Mouse (Mus musculus) kidney, embryonic 16.5 days (tissue): Measurements from ENCODE around the gene Cd72. TPM values are rescaled to one million over a fixed set of nuclear protein-coding genes. Genes with fewer than 3 reads are reported as not detected.

Source experiments
- ATAC-seq: fragments of 200-750 bp; cut with Nextera tagmentation; 2 replicates; pipeline ENCODE4 v1.8.0; 2017; ENCODE audit warnings: moderate TSS enrichment; ENCODE audit not compliant: low FRiP score, low TSS enrichment
- H3K27ac ChIP-seq: fragments of 300-500 bp; sonication (generic); 2 replicates; pipeline ENCODE4 v1.5.1; 2014; ENCODE audit warnings: low read length
- H3K27me3 ChIP-seq: fragments of 300-500 bp; sonication (generic); 2 replicates; pipeline ENCODE4 v1.6.1; 2014; ENCODE audit warnings: low read length, control low read depth, mixed read lengths; ENCODE audit not compliant: insufficient read depth
- H3K36me3 ChIP-seq: fragments of 300-500 bp; sonication (generic); 2 replicates; pipeline ENCODE4 v1.6.1; 2014; ENCODE audit warnings: low read length, control low read depth, mixed read lengths; ENCODE audit not compliant: insufficient read depth
- H3K4me1 ChIP-seq: fragments of 300-500 bp; sonication (generic); 2 replicates; pipeline ENCODE4 v1.6.1; 2014; ENCODE audit warnings: low read length, control low read depth, mixed read lengths; ENCODE audit not compliant: insufficient read depth
- H3K4me2 ChIP-seq: fragments of 300-500 bp; sonication (generic); replicated peaks from 2 replicates; pipeline ENCODE4 v1.6.1; 2014; ENCODE audit warnings: low read depth, low read length
- H3K4me3 ChIP-seq: fragments of 300-500 bp; sonication (generic); 2 replicates; pipeline ENCODE4 v1.5.1; 2014; ENCODE audit warnings: mild to moderate bottlenecking, low read length
- H3K9ac ChIP-seq: fragments of 300-500 bp; sonication (generic); replicated peaks from 2 replicates; pipeline ENCODE4 v1.6.1; 2014; ENCODE audit warnings: low read length
- H3K9me3 ChIP-seq: fragments of 300-500 bp; sonication (generic); 2 replicates; pipeline ENCODE4 v1.6.1; 2016; ENCODE audit warnings: low read length, control low read depth
- WGBS: fragments of 180-500 bp; shearing (Covaris S2); extraction: QIAGEN DNeasy Blood & Tissue Kit; methylation state at CpG from one replicate; pipeline ENCODE4 v1.1.7; 2014; 5-methylcytosine and 5-hydroxymethylcytosine counted together
- polyA plus RNA-seq: library from polyadenylated mRNA; unstranded; fragments of >200 nt; fragmentation: Nextera tagmentation; extraction: Ambion mirVana; gene quantifications from 2 replicates; pipeline ENCODE4 v1.2.1, GENCODE M21; 2015

Gene Cd72
- polyA plus RNA-seq, 1 experiment from 2014 or later = 4.1 TPM

DNA sequence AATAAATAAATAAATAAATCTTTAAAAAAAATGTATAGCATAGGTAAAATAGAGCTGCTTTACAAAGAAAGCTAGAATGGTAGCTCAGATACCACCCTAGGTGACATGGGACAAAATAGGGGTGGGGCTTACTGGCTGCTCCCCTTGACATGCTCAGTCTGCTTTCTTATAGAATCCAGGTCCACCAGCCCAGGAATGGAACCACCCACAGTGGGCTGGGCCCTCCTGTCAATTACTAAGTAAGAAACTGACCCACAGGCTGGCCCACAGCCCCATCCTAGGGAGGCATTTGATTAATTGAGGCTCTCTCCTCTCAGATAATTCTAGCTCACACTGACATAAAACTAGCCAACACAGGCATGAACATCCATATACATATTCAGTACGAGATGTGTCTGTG lies 21.6 kb downstream of the Cd72 start:
- peaks cover 11% of the 10 kb centered on the region for H3K4me1 ChIP-seq
- H3K9me3 ChIP-seq = no peaks in the 10 kb centered on the region
- H3K27ac ChIP-seq = no peak overlapping the region
- H3K4me3 ChIP-seq = no peak overlapping the region
- H3K9ac ChIP-seq = no peak overlapping the region
- no peak overlapping the region for H3K4me2 ChIP-seq
- WGBS = 79% methylated on average over 1 of the region's 1 CpGs
- ATAC-seq = no peak
- H3K27me3 ChIP-seq = no peaks in the 10 kb centered on the region
- no peaks in the 10 kb centered on the region for H3K36me3 ChIP-seq

DNA sequence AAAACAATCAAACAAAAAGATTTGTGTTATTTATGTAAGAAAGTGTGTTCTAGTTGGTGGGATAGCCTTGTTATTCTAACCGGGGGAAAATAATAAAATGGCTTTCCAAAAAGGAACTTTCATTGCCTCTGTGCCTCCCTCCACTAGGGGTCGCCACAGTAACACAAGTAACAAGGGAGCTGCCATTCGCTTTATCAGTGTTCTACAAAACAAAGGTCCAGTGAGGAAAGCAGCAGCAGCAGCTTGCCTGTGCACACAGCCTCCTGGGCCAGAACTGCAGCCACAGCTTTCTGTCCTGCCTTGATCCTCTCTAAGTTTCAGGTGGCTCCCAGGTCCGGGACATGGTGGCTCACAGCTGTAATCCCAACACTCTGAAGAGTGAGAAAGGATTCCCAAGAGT lies 22.7 kb downstream of the Cd72 start:
- 6% methylated on average over 4 of the region's 4 CpGs for WGBS
- Histone ChIP-seq H3K36me3 (0 out of 2 replicates have a peak, but pooled peaks cover 2% of the 10 kb centered on the region), H3K9ac (peak overlapping the region; percentile 55; the same call in 1 of the 2 replicates), H3K4me2 (0 out of 2 replicates have a peak overlapping the region, but pooled peaks have one; percentile 15), H3K27ac (0 out of 2 replicates have a peak overlapping the region, but pooled peaks have one; percentile 50), H3K4me3 (no peak overlapping the region), H3K27me3 (peaks cover 9% of the 10 kb centered on the region), H3K9me3 (no peaks in the 10 kb centered on the region), H3K4me1 (peaks cover 11% of the 10 kb centered on the region)
- peak; percentile 43; the same call in 1 of the 2 replicates for ATAC-seq

DNA sequence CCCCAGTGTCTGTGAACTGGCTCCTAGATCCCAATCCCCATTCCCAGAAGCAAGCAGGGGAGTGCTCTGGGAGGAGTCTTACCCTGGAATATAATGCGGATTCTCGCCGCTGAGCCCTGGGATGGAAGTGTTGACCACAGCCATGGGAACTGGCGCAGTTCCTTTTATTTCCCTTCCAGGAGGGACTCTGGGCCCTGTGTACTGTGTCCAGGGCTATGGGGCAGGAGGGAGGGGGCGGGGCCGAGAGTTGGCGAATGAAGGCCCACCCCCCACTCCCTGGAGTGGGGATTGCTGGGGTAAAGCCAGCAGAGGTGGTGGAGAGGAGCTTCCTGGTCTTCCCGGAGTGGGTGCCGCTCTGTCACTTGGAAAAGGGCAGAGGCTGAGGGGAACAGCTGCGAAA lies 25.5 kb downstream of the Cd72 start, which contains the start of gene Fam166b:
TSS of gene Fam166b (minus strand) at position 189 of the 400 bp plus-strand sequence.
- Histone ChIP-seq H3K9me3 (no peaks in the 10 kb centered on the region), H3K27me3 (peaks cover 22% of the 10 kb centered on the region), H3K4me3 (peak within 1 kb of the TSS; percentile 16), H3K4me1 (peaks cover 16% of the 10 kb centered on the region), H3K27ac (peak within 1 kb of the TSS; percentile 2; the same call in 1 of the 2 replicates), H3K9ac (peak within 1 kb of the TSS; percentile 50), H3K4me2 (peak within 1 kb of the TSS; percentile 40), H3K36me3 (peaks cover 28% of the 10 kb centered on the region)
- 7% methylated on average over 10 of the region's 10 CpGs for WGBS
- ATAC-seq = peak; percentile 50

GRCm38 (mm10) chr4:43428180-43428861 lies 26.1 kb downstream of the Cd72 start:
- Histone ChIP-seq H3K4me2 (peak overlapping the region; percentile 40), H3K36me3 (peaks cover 34% of the 10 kb centered on the region), H3K27ac (no peak overlapping the region), H3K9ac (peak overlapping the region; percentile 50; the same call in 1 of the 2 replicates), H3K9me3 (no peaks in the 10 kb centered on the region), H3K27me3 (peaks cover 22% of the 10 kb centered on the region), H3K4me3 (no peak overlapping the region; the same call in 1 of the 2 replicates), H3K4me1 (peaks cover 16% of the 10 kb centered on the region)
- 33% methylated on average over 16 of the region's 16 CpGs for WGBS
- ATAC-seq = peak; percentile 42

DNA sequence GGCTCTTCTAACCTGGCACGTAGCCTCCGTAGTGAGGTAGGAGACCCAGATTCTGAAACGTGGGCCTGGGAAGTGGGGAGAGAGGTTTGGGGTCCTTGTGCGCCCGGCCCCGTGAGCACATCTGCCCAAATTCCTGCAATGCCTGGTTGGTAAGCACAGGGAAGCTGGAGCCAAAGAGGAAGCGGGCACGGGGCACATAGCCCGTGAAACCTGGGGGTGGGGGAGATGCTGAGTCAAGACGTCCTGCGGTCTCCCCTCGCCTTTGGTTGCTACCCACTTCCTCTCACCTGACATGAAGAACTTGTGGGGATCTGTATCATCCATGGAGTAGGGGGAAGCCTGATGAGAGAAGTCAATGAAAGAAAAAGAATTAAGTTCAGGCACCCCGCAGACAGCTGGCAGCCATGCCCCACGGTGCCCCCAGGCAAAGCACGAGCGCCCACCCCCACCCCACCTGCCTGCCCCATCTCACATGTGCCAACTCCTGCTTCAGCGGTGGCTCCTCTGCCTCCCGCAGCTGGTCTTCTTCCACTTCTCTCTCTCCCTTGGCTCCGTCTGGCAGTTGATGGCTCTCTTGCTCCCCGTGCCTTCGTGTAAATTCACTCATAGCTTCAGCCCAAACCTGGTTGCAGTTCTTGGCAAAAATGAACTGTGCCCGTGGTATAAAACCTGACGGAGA lies 26.8 kb downstream of the Cd72 start:
- no peaks in the 10 kb centered on the region for H3K9me3 ChIP-seq
- 30% methylated on average over 23 of the region's 23 CpGs for WGBS
- H3K9ac ChIP-seq = no peak overlapping the region
- H3K4me3 ChIP-seq = no peak overlapping the region
- H3K27ac ChIP-seq = no peak overlapping the region
- H3K27me3 ChIP-seq = peaks cover 22% of the 10 kb centered on the region
- H3K36me3 ChIP-seq = peaks cover 40% of the 10 kb centered on the region
- H3K4me2 ChIP-seq = peak overlapping the region; percentile 19; the same call in 1 of the 2 replicates
- H3K4me1 ChIP-seq = peaks cover 16% of the 10 kb centered on the region
- ATAC-seq = no peak

DNA sequence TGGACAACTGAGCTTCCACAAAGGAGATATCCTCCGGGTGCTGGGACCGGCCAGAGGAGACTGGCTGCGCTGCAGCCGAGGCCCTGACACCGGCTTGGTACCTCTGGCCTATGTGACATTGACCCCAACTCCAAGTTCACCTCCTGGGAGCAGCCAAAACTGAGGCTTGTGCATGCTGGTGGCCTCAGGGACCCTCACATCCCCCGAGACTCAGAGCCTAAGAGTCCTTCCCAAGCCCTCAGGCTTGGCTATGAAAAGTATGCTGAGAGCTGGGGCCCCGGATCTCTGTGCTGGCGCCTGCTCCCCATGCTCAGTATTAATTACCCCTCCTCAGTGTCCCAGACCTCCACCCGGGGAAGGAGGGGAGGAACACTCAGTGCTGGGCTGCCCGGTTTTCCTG lies 27.9 kb downstream of the Cd72 start:
- Histone ChIP-seq H3K9ac (no peak overlapping the region), H3K9me3 (no peaks in the 10 kb centered on the region), H3K4me1 (peaks cover 16% of the 10 kb centered on the region), H3K27me3 (peaks cover 22% of the 10 kb centered on the region), H3K4me2 (no peak overlapping the region), H3K27ac (no peak overlapping the region), H3K4me3 (no peak overlapping the region), H3K36me3 (peaks cover 51% of the 10 kb centered on the region)
- 61% methylated on average over 10 of the region's 10 CpGs for WGBS
- ATAC-seq = no peak

GRCm38 (mm10) chr4:43425648-43426380 lies 28.6 kb downstream of the Cd72 start:
- peak; percentile 42; the same call in 1 of the 2 replicates for ATAC-seq
- no peak overlapping the region for H3K9ac ChIP-seq
- H3K27ac ChIP-seq = no peak overlapping the region
- 35% methylated on average over 31 of the region's 31 CpGs for WGBS
- no peak overlapping the region for H3K4me3 ChIP-seq
- peaks cover 22% of the 10 kb centered on the region for H3K27me3 ChIP-seq
- peaks cover 52% of the 10 kb centered on the region for H3K36me3 ChIP-seq
- H3K4me1 ChIP-seq = peaks cover 16% of the 10 kb centered on the region
- H3K9me3 ChIP-seq = no peaks in the 10 kb centered on the region
- H3K4me2 ChIP-seq = 0 out of 2 replicates have a peak overlapping the region, but pooled peaks have one; percentile 1

- Histone ChIP-seq H3K4me2 (no peak overlapping the region), H3K4me1 (peaks cover 18% of the 10 kb centered on the region), H3K9ac (no peak overlapping the region), H3K9me3 (no peaks in the 10 kb centered on the region), H3K27me3 (peaks cover 22% of the 10 kb centered on the region), H3K4me3 (no peak overlapping the region), H3K36me3 (peaks cover 52% of the 10 kb centered on the region), H3K27ac (no peak overlapping the region)
- no peak for ATAC-seq
- WGBS = 38% methylated on average over 14 of the region's 14 CpGs
Observed at GRCm38 (mm10) chr4:43425197-43425596, 29.2 kb downstream of the Cd72 start.

- H3K9ac ChIP-seq = no peak overlapping the region
- peaks cover 28% of the 10 kb centered on the region for H3K4me1 ChIP-seq
- H3K4me2 ChIP-seq = no peak overlapping the region
- no peak for ATAC-seq
- no peaks in the 10 kb centered on the region for H3K9me3 ChIP-seq
- WGBS = 78% methylated on average over 9 of the region's 9 CpGs
- peaks cover 22% of the 10 kb centered on the region for H3K27me3 ChIP-seq
- H3K4me3 ChIP-seq = no peak overlapping the region
- H3K27ac ChIP-seq = no peak overlapping the region
- peaks cover 52% of the 10 kb centered on the region for H3K36me3 ChIP-seq
Observed at GRCm38 (mm10) chr4:43424072-43424471, 30.4 kb downstream of the Cd72 start.
